Mouse (Mus musculus) stomach, embryonic 15.5 days (tissue): Measurements from ENCODE around the gene Gm20388. TPM values are rescaled to one million over a fixed set of nuclear protein-coding genes. Genes with fewer than 3 reads are reported as not detected.

Source experiments
- ATAC-seq: fragments of 200-750 bp; cut with Nextera tagmentation; 2 replicates; pipeline ENCODE4 v1.8.0; 2017; ENCODE audit warnings: low read depth, moderate number of reproducible peaks, moderate TSS enrichment; ENCODE audit not compliant: insufficient read depth, low FRiP score
- H3K27ac ChIP-seq: fragments of 300-500 bp; sonication (generic); 2 replicates; pipeline ENCODE4 v1.5.1; 2015; ENCODE audit warnings: mild to moderate bottlenecking, inconsistent platforms
- H3K27me3 ChIP-seq: fragments of 300-500 bp; sonication (generic); replicated peaks from 2 replicates; pipeline ENCODE4 v1.6.1; 2015; ENCODE audit warnings: inconsistent platforms
- H3K36me3 ChIP-seq: fragments of 300-500 bp; sonication (generic); 2 replicates; pipeline ENCODE4 v1.6.1; 2015; ENCODE audit warnings: inconsistent platforms
- H3K4me1 ChIP-seq: fragments of 300-500 bp; sonication (generic); 2 replicates; pipeline ENCODE4 v1.6.1; 2015; ENCODE audit warnings: inconsistent platforms
- H3K4me2 ChIP-seq: fragments of 300-500 bp; sonication (generic); 2 replicates; pipeline ENCODE4 v1.6.1; 2015; ENCODE audit warnings: mild to moderate bottlenecking, inconsistent platforms
- H3K4me3 ChIP-seq: fragments of 300-500 bp; sonication (generic); replicated peaks from 2 replicates; pipeline ENCODE4 v1.5.1; 2015; ENCODE audit warnings: inconsistent platforms
- H3K9ac ChIP-seq: fragments of 300-500 bp; sonication (generic); 2 replicates; pipeline ENCODE4 v1.6.1; 2015; ENCODE audit warnings: inconsistent platforms
- H3K9me3 ChIP-seq: fragments of 300-500 bp; sonication (generic); 2 replicates; pipeline ENCODE4 v1.6.1; 2016; ENCODE audit warnings: inconsistent platforms
- WGBS: fragments of 180-500 bp; shearing (Covaris S2); methylation state at CpG from one replicate; pipeline ENCODE4 v1.1.7; 2015; 5-methylcytosine and 5-hydroxymethylcytosine counted together
- polyA plus RNA-seq: library from polyadenylated mRNA; unstranded; fragments of >200 nt; fragmentation: Nextera tagmentation; extraction: Ambion mirVana; gene quantifications from 2 replicates; pipeline ENCODE4 v1.2.1, GENCODE M21; 2015

Gene Gm20388
- polyA plus RNA-seq, 1 experiment from 2014 or later, result not detected

- Histone ChIP-seq H3K9me3 (no peaks in the 10 kb centered on the region), H3K4me3 (peak overlapping the region; percentile 49), H3K36me3 (no peaks in the 10 kb centered on the region), H3K4me2 (peak overlapping the region; percentile 88), H3K27me3 (peaks cover 76% of the 10 kb centered on the region), H3K27ac (no peak overlapping the region), H3K9ac (0 out of 2 replicates have a peak overlapping the region, but pooled peaks have one; percentile 35), H3K4me1 (peaks cover 20% of the 10 kb centered on the region; the same call in 1 of the 2 replicates)
- WGBS, result under 1% methylated on average over 55 of the region's 55 CpGs
- ATAC-seq, result 0 out of 2 replicates have a peak, but pooled peaks have one; percentile 33
These were observed 1206.0 kb downstream of the Gm20388 start for GRCm38 (mm10) chr8:121116591-121117185.

- no peak for ATAC-seq
- no peaks in the 10 kb centered on the region for H3K9me3 ChIP-seq
- H3K4me1 ChIP-seq, result peaks cover 20% of the 10 kb centered on the region; the same call in 1 of the 2 replicates
- no peaks in the 10 kb centered on the region for H3K36me3 ChIP-seq
- WGBS, result under 1% methylated on average over 59 of the region's 62 CpGs
- no peak overlapping the region for H3K9ac ChIP-seq
- peaks cover 81% of the 10 kb centered on the region for H3K27me3 ChIP-seq
- H3K4me3 ChIP-seq, result peak overlapping the region; percentile 49
- peak overlapping the region; percentile 88 for H3K4me2 ChIP-seq
- H3K27ac ChIP-seq, result no peak overlapping the region
These were observed 1206.6 kb downstream of the Gm20388 start for GRCm38 (mm10) chr8:121117186-121117651.

DNA sequence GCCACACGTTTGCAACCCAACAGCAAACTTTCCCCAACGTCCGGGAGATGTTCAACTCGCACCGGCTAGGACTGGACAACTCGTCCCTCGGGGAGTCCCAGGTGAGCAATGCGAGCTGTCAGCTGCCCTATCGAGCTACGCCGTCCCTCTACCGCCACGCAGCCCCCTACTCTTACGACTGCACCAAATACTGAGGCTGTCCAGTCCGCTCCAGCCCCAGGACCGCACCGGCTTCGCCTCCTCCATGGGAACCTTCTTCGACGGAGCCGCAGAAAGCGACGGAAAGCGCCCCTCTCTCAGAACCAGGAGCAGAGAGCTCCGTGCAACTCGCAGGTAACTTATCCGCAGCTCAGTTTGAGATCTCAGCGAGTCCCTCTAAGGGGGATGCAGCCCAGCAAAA lies 1207.3 kb downstream of the Gm20388 start:
- 3% methylated on average over 28 of the region's 28 CpGs for WGBS
- Histone ChIP-seq H3K4me2 (peak overlapping the region; percentile 88), H3K9ac (no peak overlapping the region), H3K27me3 (peaks cover 88% of the 10 kb centered on the region), H3K9me3 (no peaks in the 10 kb centered on the region), H3K4me1 (peaks cover 20% of the 10 kb centered on the region; the same call in 1 of the 2 replicates), H3K4me3 (peak overlapping the region; percentile 49), H3K27ac (no peak overlapping the region), H3K36me3 (no peaks in the 10 kb centered on the region)
- no peak for ATAC-seq

DNA sequence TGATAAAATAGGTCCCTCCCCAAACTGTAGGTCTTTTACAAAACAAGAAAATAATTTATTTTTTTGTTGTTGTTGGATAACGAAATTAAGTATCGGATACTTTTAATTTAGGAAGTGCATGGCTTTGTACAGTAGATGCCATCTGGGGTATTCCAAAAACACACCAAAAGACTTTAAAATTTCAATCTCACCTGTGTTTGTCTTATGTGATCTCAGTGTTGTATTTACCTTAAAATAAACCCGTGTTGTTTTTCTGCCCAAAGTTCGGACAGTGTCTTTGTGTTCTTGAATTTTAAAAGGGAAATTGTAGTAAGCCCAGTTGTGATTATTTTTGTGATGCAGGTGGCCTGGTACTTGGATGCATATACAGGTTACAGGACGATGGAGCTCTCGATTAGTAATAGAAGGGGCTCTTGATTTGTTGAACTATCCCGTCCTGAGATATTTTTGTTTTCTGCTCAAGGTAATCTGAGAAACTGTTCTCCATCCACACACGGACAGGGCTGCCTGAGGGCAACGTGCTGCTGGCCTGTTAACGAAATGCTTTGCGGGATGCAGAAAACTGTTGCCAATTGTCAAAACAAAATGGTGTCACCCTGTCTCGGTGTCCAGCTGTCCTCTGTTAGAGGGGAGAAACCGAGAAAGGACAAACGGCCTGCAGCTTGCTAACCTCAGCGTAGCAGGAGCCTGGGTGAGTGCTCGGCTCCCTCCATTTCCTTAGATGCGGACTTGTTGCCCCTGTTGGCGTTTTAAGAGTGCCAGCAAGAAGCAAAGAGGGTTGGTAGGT lies 1208.2 kb downstream of the Gm20388 start:
- no peak for ATAC-seq
- Histone ChIP-seq H3K36me3 (no peaks in the 10 kb centered on the region), H3K27me3 (peaks cover 93% of the 10 kb centered on the region), H3K4me3 (peak overlapping the region; percentile 1), H3K9ac (no peak overlapping the region), H3K9me3 (no peaks in the 10 kb centered on the region), H3K4me2 (no peak overlapping the region), H3K27ac (no peak overlapping the region), H3K4me1 (peaks cover 20% of the 10 kb centered on the region; the same call in 1 of the 2 replicates)
- 17% methylated on average over 18 of the region's 18 CpGs for WGBS

- WGBS, result 42% methylated on average over 12 of the region's 12 CpGs
- peaks cover 93% of the 10 kb centered on the region for H3K27me3 ChIP-seq
- H3K36me3 ChIP-seq, result no peaks in the 10 kb centered on the region
- H3K9ac ChIP-seq, result no peak overlapping the region
- peaks cover 22% of the 10 kb centered on the region; the same call in 1 of the 2 replicates for H3K4me1 ChIP-seq
- no peaks in the 10 kb centered on the region for H3K9me3 ChIP-seq
- H3K4me3 ChIP-seq, result no peak overlapping the region; the same call in 1 of the 2 replicates
- no peak overlapping the region for H3K27ac ChIP-seq
- H3K4me2 ChIP-seq, result no peak overlapping the region
- ATAC-seq, result no peak
These were observed 1209.2 kb downstream of the Gm20388 start for GRCm38 (mm10) chr8:121119635-121120455.

DNA sequence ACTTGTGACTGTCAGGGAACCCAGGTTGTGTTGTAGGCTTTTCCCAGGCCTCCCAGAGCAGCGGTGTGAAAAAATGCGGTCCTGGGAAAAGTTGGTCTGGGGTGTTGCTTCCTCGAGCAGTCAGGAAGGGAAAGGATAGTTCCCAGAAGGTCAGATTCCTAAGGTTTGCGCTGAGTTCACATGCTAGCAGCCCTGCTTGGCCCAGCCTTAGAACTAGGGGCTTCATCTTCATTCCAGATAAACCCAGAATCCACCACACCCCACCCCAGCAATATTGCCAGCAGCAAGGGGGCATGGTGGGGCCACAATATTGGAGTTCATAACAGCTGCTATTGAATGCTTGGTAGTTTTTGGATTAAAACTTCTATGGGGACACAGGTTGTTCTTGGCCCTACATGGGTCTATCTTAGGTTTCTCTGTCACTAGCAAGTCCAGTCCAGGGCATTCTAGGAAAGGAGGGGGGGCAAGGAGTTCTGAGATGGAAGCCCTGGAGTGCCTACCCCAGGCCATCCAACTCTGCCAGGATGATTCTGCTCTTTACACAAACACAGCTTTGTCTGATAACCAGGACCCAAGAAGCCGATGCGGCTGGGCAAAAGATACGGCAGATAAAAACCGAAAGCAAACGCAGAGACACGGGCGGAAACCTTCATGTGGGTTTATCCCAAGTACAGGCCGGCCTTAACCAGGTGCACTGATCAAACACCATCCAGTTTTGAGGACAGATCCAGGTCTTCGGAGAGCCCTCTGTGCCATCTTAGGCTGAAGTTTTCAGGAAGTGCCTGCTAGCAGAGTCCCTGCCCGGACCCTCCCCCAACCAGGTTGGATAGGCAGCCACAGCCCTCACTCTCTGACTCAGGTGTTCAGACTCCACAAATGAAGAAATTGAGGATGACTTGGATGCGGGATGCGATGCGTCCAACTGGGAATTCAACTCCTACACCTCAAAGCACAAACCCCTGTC lies 1210.1 kb downstream of the Gm20388 start:
- H3K9ac ChIP-seq, result no peak overlapping the region
- H3K4me1 ChIP-seq, result peaks cover 24% of the 10 kb centered on the region; the same call in 1 of the 2 replicates
- peaks cover 92% of the 10 kb centered on the region for H3K27me3 ChIP-seq
- ATAC-seq, result no peak
- H3K36me3 ChIP-seq, result no peaks in the 10 kb centered on the region
- 40% methylated on average over 17 of the region's 17 CpGs for WGBS
- no peak overlapping the region for H3K4me3 ChIP-seq
- H3K27ac ChIP-seq, result no peak overlapping the region
- no peak overlapping the region for H3K4me2 ChIP-seq
- H3K9me3 ChIP-seq, result no peaks in the 10 kb centered on the region

DNA sequence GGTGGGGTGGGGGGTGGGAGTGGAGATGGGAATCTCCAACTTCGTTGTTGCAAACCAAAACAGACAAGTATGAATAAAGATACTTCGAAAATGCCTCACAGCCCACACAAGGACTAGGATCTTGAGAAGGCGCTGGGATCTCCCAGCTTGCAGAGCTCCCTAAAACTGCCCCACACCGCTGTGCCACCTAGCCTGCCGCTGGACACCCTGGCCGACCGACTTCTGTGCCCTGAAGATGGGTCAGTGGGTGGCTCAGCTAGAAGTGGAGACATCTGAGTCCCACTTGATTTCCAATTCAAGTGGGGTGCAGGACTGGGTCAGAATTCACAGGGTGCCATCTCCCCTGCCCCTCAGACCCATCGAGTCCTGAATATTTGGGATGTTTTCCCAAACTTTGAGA lies 1211.1 kb downstream of the Gm20388 start:
- Histone ChIP-seq H3K4me1 (peaks cover 17% of the 10 kb centered on the region; the same call in 1 of the 2 replicates), H3K9me3 (no peaks in the 10 kb centered on the region), H3K4me2 (no peak overlapping the region), H3K4me3 (no peak overlapping the region), H3K27me3 (peaks cover 94% of the 10 kb centered on the region), H3K9ac (no peak overlapping the region), H3K36me3 (no peaks in the 10 kb centered on the region), H3K27ac (no peak overlapping the region)
- no peak for ATAC-seq
- 41% methylated on average over 8 of the region's 8 CpGs for WGBS

GRCm38 (mm10) chr8:121122368-121122767 lies 1211.7 kb downstream of the Gm20388 start:
- no peaks in the 10 kb centered on the region for H3K36me3 ChIP-seq
- no peak overlapping the region for H3K27ac ChIP-seq
- 45% methylated on average over 7 of the region's 7 CpGs for WGBS
- ATAC-seq, result no peak
- peaks cover 11% of the 10 kb centered on the region; the same call in 1 of the 2 replicates for H3K4me1 ChIP-seq
- no peaks in the 10 kb centered on the region for H3K9me3 ChIP-seq
- H3K4me2 ChIP-seq, result no peak overlapping the region
- H3K4me3 ChIP-seq, result no peak overlapping the region
- no peak overlapping the region for H3K9ac ChIP-seq
- H3K27me3 ChIP-seq, result peaks cover 93% of the 10 kb centered on the region

DNA sequence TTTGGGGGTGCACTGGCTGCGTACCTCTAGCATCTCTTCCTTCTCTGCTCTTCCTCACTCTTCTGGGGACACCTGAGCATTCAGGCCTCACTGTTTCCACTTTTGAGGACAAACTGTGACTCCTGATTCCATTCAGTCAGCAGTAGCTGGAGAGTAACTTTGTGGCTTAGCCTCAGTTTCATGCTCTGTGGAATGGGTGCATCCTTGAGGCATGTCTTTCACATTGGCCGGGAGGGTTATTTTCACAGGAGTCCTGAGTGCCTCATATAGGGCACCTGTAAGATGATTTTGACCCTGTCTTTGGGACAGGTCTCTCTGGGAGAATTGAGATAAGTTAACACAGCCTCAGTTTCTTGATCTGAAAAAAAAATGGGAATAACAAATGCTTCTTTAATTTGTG lies 1212.5 kb downstream of the Gm20388 start:
- Histone ChIP-seq H3K36me3 (no peaks in the 10 kb centered on the region), H3K9ac (no peak overlapping the region), H3K4me3 (no peak overlapping the region), H3K4me2 (no peak overlapping the region), H3K27me3 (peaks cover 92% of the 10 kb centered on the region), H3K27ac (no peak overlapping the region), H3K4me1 (peaks cover 9% of the 10 kb centered on the region), H3K9me3 (no peaks in the 10 kb centered on the region)
- 67% methylated on average over 2 of the region's 2 CpGs for WGBS
- ATAC-seq, result no peak

DNA sequence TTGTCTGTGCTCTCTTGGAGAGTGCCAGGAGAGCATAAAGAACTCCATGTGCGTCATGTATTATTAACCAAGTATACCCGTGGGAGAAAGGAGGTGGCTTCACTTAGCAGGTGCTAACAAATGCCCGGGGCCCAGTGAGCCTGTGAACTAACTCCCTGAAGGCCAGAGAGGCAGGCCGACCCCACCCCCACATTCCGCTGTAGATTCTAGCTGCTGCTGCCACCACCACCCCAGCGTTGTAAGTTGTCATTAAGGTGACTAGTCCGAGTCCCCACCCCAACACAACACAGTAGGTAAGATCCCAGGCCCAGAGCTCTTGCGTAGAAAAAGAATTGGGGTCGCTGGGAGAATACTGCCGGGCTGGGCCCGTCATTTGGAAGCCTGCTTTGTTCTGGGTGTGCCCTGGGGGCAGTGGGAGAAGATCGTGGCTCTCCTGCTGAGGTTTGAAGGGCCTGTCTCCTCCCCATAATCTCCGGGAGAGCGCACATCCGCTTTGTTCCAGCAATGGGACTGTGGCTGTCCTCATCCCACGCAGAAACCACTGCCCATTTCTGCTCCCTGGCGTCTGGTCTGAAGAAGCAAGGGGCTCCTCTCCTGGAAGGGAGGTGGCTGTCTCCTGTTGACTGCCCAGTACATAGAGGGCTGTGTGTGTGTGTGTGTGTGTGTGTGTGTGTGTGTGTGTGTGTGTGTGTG lies 1214.1 kb downstream of the Gm20388 start:
- Histone ChIP-seq H3K9ac (no peak overlapping the region), H3K4me2 (peak overlapping the region; percentile 83), H3K9me3 (no peaks in the 10 kb centered on the region), H3K36me3 (no peaks in the 10 kb centered on the region), H3K4me1 (peaks cover 16% of the 10 kb centered on the region), H3K27me3 (peaks cover 94% of the 10 kb centered on the region), H3K27ac (no peak overlapping the region), H3K4me3 (peak overlapping the region; percentile 44)
- no peak; the same call in 1 of the 2 replicates for ATAC-seq
- WGBS, result 11% methylated on average over 17 of the region's 17 CpGs
